Mouse (Mus musculus) kidney, adult 2 months (tissue): ENCODE results near the gene Naga. TPM values are rescaled to one million over a fixed set of nuclear protein-coding genes. Genes with fewer than 3 reads are reported as not detected.

ENCODE experiments used
- DNase-seq: peaks from one replicate; pipeline ENCODE4 v3.0.0; 2021
- H3K27ac ChIP-seq: fragments of 200-500 bp; 2 replicates; pipeline ENCODE4 v1.5.1; 2012; ENCODE audit warnings: low read depth, low read length, control low read depth, inconsistent platforms; ENCODE audit not compliant: insufficient read depth
- H3K27me3 ChIP-seq: fragments of 200-500 bp; replicated peaks from 2 replicates; pipeline ENCODE4 v1.6.1; 2012; ENCODE audit warnings: mild to moderate bottlenecking, moderate library complexity, low read length, inconsistent platforms; ENCODE audit not compliant: control insufficient read depth, insufficient read depth
- H3K36me3 ChIP-seq: fragments of 200-500 bp; 2 replicates; pipeline ENCODE4 v1.6.1; 2012; ENCODE audit warnings: mild to moderate bottlenecking, moderate library complexity, low read length, inconsistent platforms; ENCODE audit not compliant: control insufficient read depth, insufficient read depth
- H3K4me1 ChIP-seq: fragments of 200-500 bp; 2 replicates; pipeline ENCODE4 v1.6.1; 2011; ENCODE audit warnings: low read length; ENCODE audit not compliant: control insufficient read depth, insufficient read depth
- H3K4me3 ChIP-seq: fragments of 200-500 bp; 2 replicates; pipeline ENCODE4 v1.5.1; 2011; ENCODE audit warnings: mild to moderate bottlenecking, low read depth, low read length, control low read depth; ENCODE audit not compliant: insufficient read depth
- CTCF ChIP-seq: fragments of 200-500 bp; conservative IDR thresholded peaks from 2 replicates; pipeline ENCODE4 v1.5.1; 2011; ENCODE audit warnings: low read depth, mild to moderate bottlenecking, control low read depth, low read length, moderate library complexity, mixed read lengths; ENCODE audit not compliant: insufficient read depth, insufficient read length
- POLR2A ChIP-seq: fragments of 200-500 bp; IDR thresholded peaks from one replicate; pipeline ENCODE4 v1.6.1; 2011; ENCODE audit warnings: low read depth, low read length, control low read depth
- WGBS: fragments of 180-500 bp; shearing (Covaris S2); methylation state at CpG from one replicate; pipeline ENCODE4 v1.1.7; 2018; 5-methylcytosine and 5-hydroxymethylcytosine counted together
- polyA plus RNA-seq: library from polyadenylated mRNA; depleted of rRNA; stranded (reverse); fragments of >200 nt; gene quantifications from 2 replicates; pipeline ENCODE4 v1.2.3, GENCODE M21; 2012

The Naga gene
- polyA plus RNA-seq, 1 experiment: 200 TPM

DNA sequence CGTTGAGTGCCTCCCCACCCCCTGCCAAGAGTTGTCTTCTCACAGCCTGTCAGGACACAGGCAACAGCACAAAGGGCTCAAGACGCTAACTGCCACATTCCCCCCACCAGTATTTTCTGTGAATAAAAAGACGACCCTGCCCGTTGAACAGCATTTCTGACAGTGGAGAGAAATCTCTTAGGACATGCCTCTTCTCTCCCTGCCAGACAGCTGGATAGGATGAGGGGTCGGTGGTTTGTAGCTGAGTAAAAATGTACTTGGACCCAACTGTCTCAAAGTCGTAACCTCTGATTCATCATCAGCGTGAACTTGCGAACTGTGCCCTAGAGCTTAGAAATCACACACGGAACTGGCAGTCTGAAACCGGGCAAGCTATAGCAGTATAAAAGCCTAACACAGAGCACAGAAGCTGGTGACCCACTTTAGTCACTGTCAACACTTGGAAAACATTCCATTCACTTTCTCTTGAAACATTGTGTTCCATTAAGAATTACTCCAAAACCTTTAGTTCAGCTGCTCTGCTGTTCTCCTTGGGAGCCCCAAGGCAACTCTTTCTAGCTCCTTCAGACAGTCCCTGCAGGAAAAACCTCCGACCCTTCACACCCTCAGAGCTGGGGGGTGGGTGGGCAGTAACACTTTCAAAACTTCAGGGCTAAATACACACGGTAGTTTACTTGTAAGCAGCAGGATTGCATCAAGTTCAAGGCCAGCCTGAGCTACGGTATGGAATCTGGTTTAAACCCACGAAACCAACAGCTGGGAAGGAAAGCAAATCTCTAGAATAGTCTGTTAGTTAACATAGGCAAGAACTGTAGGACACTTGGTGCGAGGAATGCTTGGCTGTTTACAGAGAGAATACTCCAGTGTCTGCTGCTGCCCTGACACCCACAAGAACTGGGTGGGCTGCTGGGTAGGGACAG lies 39.8 kb upstream of the Naga start:
- Histone ChIP-seq H3K27me3 (no peaks in the 10 kb centered on the region), H3K4me1 (peaks cover 11% of the 10 kb centered on the region; the same call in 1 of the 2 replicates), H3K36me3 (no peaks in the 10 kb centered on the region), H3K27ac (peak overlapping the region; percentile 86), H3K4me3 (peak overlapping the region; percentile 12)
- 32% methylated on average over 15 of the region's 15 CpGs for WGBS
- DNase-seq: peak; percentile 56
- no peak for TF ChIP-seq CTCF
- TF ChIP-seq POLR2A: no peak

DNA sequence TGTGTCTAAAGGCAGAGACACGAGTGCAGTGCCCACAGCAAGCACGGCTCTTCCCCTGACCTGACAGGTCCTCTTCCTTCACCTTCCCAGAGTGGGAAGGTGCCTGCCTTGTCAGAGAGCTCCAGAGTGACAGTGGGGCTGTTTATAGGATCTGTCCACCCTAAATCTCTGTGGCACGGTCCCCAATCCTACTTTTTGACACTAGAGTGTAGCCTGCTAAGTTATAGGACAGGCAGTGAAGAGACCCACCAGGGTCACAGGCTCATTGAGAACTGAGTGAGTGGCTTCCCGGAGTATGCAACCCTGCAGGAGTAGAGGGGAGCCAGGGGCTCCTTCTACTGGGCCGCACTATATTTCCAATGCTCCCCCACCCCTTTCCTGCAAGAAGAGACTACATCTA lies 39.0 kb upstream of the Naga start:
- peaks cover 11% of the 10 kb centered on the region; the same call in 1 of the 2 replicates for H3K4me1 ChIP-seq
- TF ChIP-seq CTCF: no peak
- TF ChIP-seq POLR2A: no peak
- no peaks in the 10 kb centered on the region for H3K27me3 ChIP-seq
- H3K27ac ChIP-seq: peak overlapping the region; percentile 86
- no peak for DNase-seq
- H3K36me3 ChIP-seq: no peaks in the 10 kb centered on the region
- no peak overlapping the region for H3K4me3 ChIP-seq
- 74% methylated on average over 5 of the region's 5 CpGs for WGBS

- H3K27me3 ChIP-seq: no peaks in the 10 kb centered on the region
- no peak overlapping the region for H3K4me3 ChIP-seq
- TF ChIP-seq POLR2A (no peak), CTCF (no peak)
- peak; percentile 89 for DNase-seq
- WGBS: 62% methylated on average over 17 of the region's 17 CpGs
- H3K27ac ChIP-seq: peak overlapping the region; percentile 86
- H3K4me1 ChIP-seq: peaks cover 11% of the 10 kb centered on the region; the same call in 1 of the 2 replicates
- H3K36me3 ChIP-seq: no peaks in the 10 kb centered on the region
Measured at GRCm38 (mm10) chr15:82376393-82377138, 37.8 kb upstream of the Naga start.

GRCm38 (mm10) chr15:82375855-82376254 lies 37.1 kb upstream of the Naga start:
- Histone ChIP-seq H3K4me3 (no peak overlapping the region), H3K27ac (peak overlapping the region; percentile 84), H3K36me3 (no peaks in the 10 kb centered on the region), H3K27me3 (no peaks in the 10 kb centered on the region), H3K4me1 (peaks cover 11% of the 10 kb centered on the region; the same call in 1 of the 2 replicates)
- no peak for TF ChIP-seq CTCF
- TF ChIP-seq POLR2A: no peak
- DNase-seq: no peak
- WGBS: 89% methylated on average over 9 of the region's 9 CpGs

- no peak for TF ChIP-seq CTCF
- TF ChIP-seq POLR2A: no peak
- peaks cover 11% of the 10 kb centered on the region; the same call in 1 of the 2 replicates for H3K4me1 ChIP-seq
- no peaks in the 10 kb centered on the region for H3K27me3 ChIP-seq
- H3K27ac ChIP-seq: no peak overlapping the region
- H3K36me3 ChIP-seq: no peaks in the 10 kb centered on the region
- WGBS: 91% methylated on average over 5 of the region's 5 CpGs
- no peak overlapping the region for H3K4me3 ChIP-seq
- DNase-seq: no peak
Measured at GRCm38 (mm10) chr15:82374437-82374836, 35.7 kb upstream of the Naga start.

- no peak for DNase-seq
- Histone ChIP-seq H3K36me3 (no peaks in the 10 kb centered on the region), H3K27me3 (no peaks in the 10 kb centered on the region), H3K4me1 (peaks cover 12% of the 10 kb centered on the region; the same call in 1 of the 2 replicates), H3K27ac (no peak overlapping the region), H3K4me3 (no peak overlapping the region)
- no peak for TF ChIP-seq POLR2A
- TF ChIP-seq CTCF: no peak
- 92% methylated on average over 5 of the region's 5 CpGs for WGBS
Measured at GRCm38 (mm10) chr15:82372991-82373390, 34.3 kb upstream of the Naga start.

GRCm38 (mm10) chr15:82372446-82372845 lies 33.7 kb upstream of the Naga start:
- Histone ChIP-seq H3K4me3 (no peak overlapping the region), H3K36me3 (no peaks in the 10 kb centered on the region), H3K27ac (no peak overlapping the region), H3K4me1 (peaks cover 12% of the 10 kb centered on the region; the same call in 1 of the 2 replicates), H3K27me3 (no peaks in the 10 kb centered on the region)
- DNase-seq: no peak
- TF ChIP-seq CTCF (no peak), POLR2A (no peak)
- WGBS: 88% methylated on average over 6 of the region's 6 CpGs
